Mouse (Mus musculus) spleen, adult 2 months (tissue): ENCODE measurements around the gene Snrnp25.

Experiments
- CTCF ChIP-seq: fragments of 200-500 bp; IDR thresholded peaks from 2 replicates; pipeline ENCODE4 v1.5.1; 2011; ENCODE audit warnings: mild to moderate bottlenecking, inconsistent platforms; ENCODE audit not compliant: insufficient read depth, insufficient read length, insufficient replicate concordance; ENCODE audit errors: extremely low read depth
- POLR2A ChIP-seq: fragments of 200-500 bp; IDR thresholded peaks from 2 replicates; pipeline ENCODE4 v1.6.1; 2011; ENCODE audit warnings: low read depth, low read length, inconsistent platforms

- TF ChIP-seq CTCF (no peak), POLR2A (no peak)
Observed at GRCm38 (mm10) chr11:32184469-32184868, 20.7 kb upstream of the Snrnp25 start.
